Mouse (Mus musculus): Measurements from ENCODE around the gene Snx30. TPM values are rescaled to one million over a fixed set of nuclear protein-coding genes. Genes with fewer than 3 reads are reported as not detected.

The Snx30 gene
- polyA plus RNA-seq, 1 experiment from 2014 or later = 7.1 TPM

DNA sequence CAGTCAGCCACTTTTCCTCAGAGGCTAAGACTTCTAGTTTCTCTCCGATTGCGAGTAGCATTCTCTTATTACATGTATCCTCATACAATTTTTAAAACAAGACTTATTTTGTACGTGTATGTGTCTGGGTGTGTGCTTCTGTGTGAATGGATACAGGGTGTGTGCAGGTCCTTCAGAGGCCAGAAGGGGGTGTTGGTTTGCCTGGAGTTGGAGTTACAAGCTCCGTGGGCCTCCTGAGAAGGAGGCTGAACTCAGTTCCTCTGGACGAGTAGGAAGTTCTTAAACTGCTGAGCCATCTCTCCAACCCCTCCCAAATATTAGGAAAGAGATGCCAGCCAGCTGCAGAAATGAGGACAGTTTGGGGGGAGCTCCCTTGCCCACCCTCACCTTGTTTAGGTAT lies 2.8 kb downstream of the Snx30 start:
- Histone ChIP-seq H3K4me1 (ENCODE audit: control insufficient read depth, insufficient read depth, low read length) (peaks cover 3% of the 10 kb centered on the region; the same call in 1 of the 2 replicates), H3K4me2 (ENCODE audit: low read depth, low read length) (no peak overlapping the region), H3K27ac (replicated peaks; ENCODE audit: low read depth, low read length) (no peak overlapping the region), H3K9ac (replicated peaks; ENCODE audit: low read length) (no peak overlapping the region), H3K4me3 (ENCODE audit: low read depth, low read length) (no peak overlapping the region), H3K36me3 (replicated peaks; ENCODE audit: control insufficient read depth, insufficient read depth, low read depth, low read length) (no peaks in the 10 kb centered on the region), H3K27me3 (ENCODE audit: control insufficient read depth, insufficient read depth, low read length) (no peaks in the 10 kb centered on the region), H3K9me3 (replicated peaks; ENCODE audit: control insufficient read depth, low read length) (no peaks in the 10 kb centered on the region)
- ATAC-seq (replicated peaks; ENCODE audit: insufficient number of reproducible peaks, low FRiP score, low TSS enrichment, low read depth) = no peak
- DNase-seq (ENCODE audit: low spot score) = no peak
- 81% methylated on average over 5 of the region's 5 CpGs for WGBS

DNA sequence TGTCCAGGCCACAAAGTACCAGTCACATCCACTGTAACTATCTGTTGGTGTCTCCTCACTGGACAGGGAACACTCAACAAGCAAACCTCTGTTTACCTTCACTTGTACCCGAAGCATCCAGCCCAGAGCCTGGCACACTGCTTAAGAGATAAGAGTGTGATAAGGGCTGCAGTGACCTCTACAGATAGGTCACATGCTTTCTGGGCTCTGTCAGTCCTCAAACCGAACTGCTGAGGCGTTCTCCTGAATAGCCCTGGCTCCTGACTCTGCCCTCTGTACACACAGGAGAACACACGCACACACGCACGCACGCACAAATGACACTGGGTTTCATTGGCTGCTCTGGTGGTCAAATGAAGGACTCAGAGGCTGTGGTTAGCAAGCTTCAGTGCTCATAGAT lies 8.5 kb downstream of the Snx30 start:
- H3K9ac ChIP-seq (replicated peaks; ENCODE audit: low read length) = no peak overlapping the region
- H3K4me1 ChIP-seq (ENCODE audit: control insufficient read depth, insufficient read depth, low read length) = no peaks in the 10 kb centered on the region
- H3K27me3 ChIP-seq (ENCODE audit: control insufficient read depth, insufficient read depth, low read length) = no peaks in the 10 kb centered on the region
- no peak for ATAC-seq (replicated peaks; ENCODE audit: insufficient number of reproducible peaks, low FRiP score, low TSS enrichment, low read depth)
- no peak for DNase-seq (ENCODE audit: low spot score)
- no peaks in the 10 kb centered on the region for H3K36me3 ChIP-seq (replicated peaks; ENCODE audit: control insufficient read depth, insufficient read depth, low read depth, low read length)
- H3K9me3 ChIP-seq (replicated peaks; ENCODE audit: control insufficient read depth, low read length) = no peaks in the 10 kb centered on the region
- H3K4me2 ChIP-seq (ENCODE audit: low read depth, low read length) = no peak overlapping the region
- 79% methylated on average over 7 of the region's 7 CpGs for WGBS
- no peak overlapping the region for H3K4me3 ChIP-seq (ENCODE audit: low read depth, low read length)
- H3K27ac ChIP-seq (replicated peaks; ENCODE audit: low read depth, low read length) = no peak overlapping the region

DNA sequence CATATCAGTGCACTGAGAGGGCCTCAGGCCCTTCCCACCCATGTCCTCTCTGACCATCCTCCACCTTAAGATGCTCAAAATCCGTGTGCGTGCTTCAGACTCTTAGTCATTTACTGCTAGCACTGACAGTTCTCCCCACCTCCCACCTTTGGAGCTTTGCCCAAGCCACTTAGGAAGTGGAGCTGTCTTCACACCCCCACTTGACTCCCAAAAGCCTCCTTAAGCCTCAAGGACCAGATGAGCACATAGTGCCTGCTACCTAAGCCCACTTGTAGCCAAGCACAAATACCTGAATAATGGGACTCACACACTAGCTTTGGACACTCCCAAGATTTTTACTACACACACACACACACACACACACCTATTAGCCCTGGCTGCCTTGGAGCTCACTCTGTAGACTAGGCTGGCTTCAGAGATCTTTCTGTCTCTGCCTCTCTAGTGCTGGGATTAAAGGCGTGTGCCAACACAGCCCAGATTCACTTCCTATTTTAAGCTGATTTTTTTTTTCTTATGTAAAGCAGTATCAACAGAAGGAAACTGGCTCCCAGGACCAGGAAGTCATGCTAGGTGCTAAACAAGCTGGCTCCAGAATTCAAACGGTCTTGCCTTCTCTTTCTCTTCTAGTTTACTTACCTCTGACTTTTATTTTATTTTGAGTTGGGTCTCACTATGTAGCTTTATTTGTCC lies 9.6 kb downstream of the Snx30 start:
- WGBS = 92% methylated on average over 4 of the region's 4 CpGs
- Histone ChIP-seq H3K4me1 (ENCODE audit: control insufficient read depth, insufficient read depth, low read length) (no peaks in the 10 kb centered on the region), H3K9me3 (replicated peaks; ENCODE audit: control insufficient read depth, low read length) (no peaks in the 10 kb centered on the region), H3K27ac (replicated peaks; ENCODE audit: low read depth, low read length) (no peak overlapping the region), H3K4me2 (ENCODE audit: low read depth, low read length) (no peak overlapping the region), H3K36me3 (replicated peaks; ENCODE audit: control insufficient read depth, insufficient read depth, low read depth, low read length) (no peaks in the 10 kb centered on the region), H3K9ac (replicated peaks; ENCODE audit: low read length) (no peak overlapping the region), H3K27me3 (ENCODE audit: control insufficient read depth, insufficient read depth, low read length) (no peaks in the 10 kb centered on the region), H3K4me3 (ENCODE audit: low read depth, low read length) (no peak overlapping the region)
- no peak for ATAC-seq (replicated peaks; ENCODE audit: insufficient number of reproducible peaks, low FRiP score, low TSS enrichment, low read depth)
- DNase-seq (ENCODE audit: low spot score) = no peak

DNA sequence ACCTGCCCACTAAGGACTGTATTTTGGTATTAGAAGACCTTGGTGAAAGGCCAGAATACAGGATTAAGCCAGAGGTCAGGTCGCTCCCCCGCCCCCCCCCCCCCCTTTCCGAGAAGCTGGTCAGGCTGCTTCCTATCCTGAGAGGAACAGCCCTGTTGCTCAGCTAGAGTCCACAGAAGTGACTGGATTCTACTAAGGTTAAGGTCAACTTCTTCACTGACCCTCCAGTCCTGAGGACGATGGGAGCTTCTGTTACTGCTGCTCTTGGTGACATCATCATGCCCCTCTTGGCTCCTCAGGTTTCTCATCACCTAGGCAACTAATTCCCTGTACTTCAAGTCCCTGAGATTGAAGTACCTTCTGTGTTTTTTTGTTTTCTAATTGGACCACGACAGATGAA lies 10.4 kb downstream of the Snx30 start:
- DNase-seq (ENCODE audit: low spot score) (peak; percentile 21), ATAC-seq (replicated peaks; ENCODE audit: insufficient number of reproducible peaks, low FRiP score, low TSS enrichment, low read depth) (no peak)
- WGBS = 42% methylated on average over 5 of the region's 5 CpGs
- Histone ChIP-seq H3K27me3 (ENCODE audit: control insufficient read depth, insufficient read depth, low read length) (no peaks in the 10 kb centered on the region), H3K4me2 (ENCODE audit: low read depth, low read length) (no peak overlapping the region), H3K36me3 (replicated peaks; ENCODE audit: control insufficient read depth, insufficient read depth, low read depth, low read length) (no peaks in the 10 kb centered on the region), H3K4me3 (ENCODE audit: low read depth, low read length) (no peak overlapping the region), H3K27ac (replicated peaks; ENCODE audit: low read depth, low read length) (no peak overlapping the region), H3K9ac (replicated peaks; ENCODE audit: low read length) (no peak overlapping the region), H3K4me1 (ENCODE audit: control insufficient read depth, insufficient read depth, low read length) (no peaks in the 10 kb centered on the region), H3K9me3 (replicated peaks; ENCODE audit: control insufficient read depth, low read length) (no peaks in the 10 kb centered on the region)

DNA sequence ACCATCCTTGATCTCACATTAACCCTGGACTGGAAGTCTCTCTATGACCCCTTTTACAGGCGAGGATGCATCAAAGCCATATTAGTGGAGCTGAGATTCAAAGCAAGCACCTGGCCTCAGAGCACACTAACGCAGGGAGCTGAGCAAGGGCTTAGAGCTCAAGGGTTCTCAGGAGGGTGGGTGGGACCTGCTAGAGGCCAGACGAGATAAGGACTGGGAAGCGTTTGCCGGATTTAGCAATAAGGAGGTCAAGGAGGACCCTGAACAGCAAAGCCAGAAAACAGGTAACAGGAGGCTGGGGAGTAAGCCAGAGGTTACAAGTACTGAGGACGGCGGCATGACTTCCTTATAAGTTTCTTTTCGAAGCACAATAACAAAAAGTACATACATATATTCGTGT lies 10.8 kb downstream of the Snx30 start:
- H3K27ac ChIP-seq (replicated peaks; ENCODE audit: low read depth, low read length) = no peak overlapping the region
- H3K4me3 ChIP-seq (ENCODE audit: low read depth, low read length) = no peak overlapping the region
- H3K4me1 ChIP-seq (ENCODE audit: control insufficient read depth, insufficient read depth, low read length) = no peaks in the 10 kb centered on the region
- no peak overlapping the region for H3K9ac ChIP-seq (replicated peaks; ENCODE audit: low read length)
- H3K9me3 ChIP-seq (replicated peaks; ENCODE audit: control insufficient read depth, low read length) = no peaks in the 10 kb centered on the region
- H3K4me2 ChIP-seq (ENCODE audit: low read depth, low read length) = no peak overlapping the region
- no peaks in the 10 kb centered on the region for H3K36me3 ChIP-seq (replicated peaks; ENCODE audit: control insufficient read depth, insufficient read depth, low read depth, low read length)
- WGBS = 72% methylated on average over 9 of the region's 9 CpGs
- DNase-seq (ENCODE audit: low spot score) (no peak), ATAC-seq (replicated peaks; ENCODE audit: insufficient number of reproducible peaks, low FRiP score, low TSS enrichment, low read depth) (no peak)
- H3K27me3 ChIP-seq (ENCODE audit: control insufficient read depth, insufficient read depth, low read length) = no peaks in the 10 kb centered on the region

DNA sequence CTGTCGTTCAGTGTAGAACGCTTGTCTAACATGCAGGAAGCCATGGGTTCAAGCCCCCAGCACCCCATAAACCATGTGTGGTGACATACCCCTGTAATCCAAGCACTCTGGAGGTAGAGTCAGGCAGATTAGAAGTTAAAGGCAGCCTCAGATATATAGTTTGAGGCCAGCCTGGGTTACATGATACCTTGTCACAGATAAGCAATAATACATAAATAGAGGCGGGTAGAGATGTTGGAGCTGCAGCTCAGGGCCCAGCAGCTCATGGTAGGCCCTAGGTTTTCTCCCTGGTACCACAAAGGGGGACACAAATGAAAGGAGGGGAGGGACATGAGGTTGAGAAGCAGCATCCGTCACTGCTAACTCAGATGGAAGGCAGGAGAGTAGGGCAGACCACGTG lies 12.2 kb downstream of the Snx30 start:
- no peak overlapping the region for H3K4me3 ChIP-seq (ENCODE audit: low read depth, low read length)
- no peaks in the 10 kb centered on the region for H3K4me1 ChIP-seq (ENCODE audit: control insufficient read depth, insufficient read depth, low read length)
- no peak for ATAC-seq (replicated peaks; ENCODE audit: insufficient number of reproducible peaks, low FRiP score, low TSS enrichment, low read depth)
- H3K9ac ChIP-seq (replicated peaks; ENCODE audit: low read length) = no peak overlapping the region
- no peak overlapping the region for H3K4me2 ChIP-seq (ENCODE audit: low read depth, low read length)
- H3K27me3 ChIP-seq (ENCODE audit: control insufficient read depth, insufficient read depth, low read length) = no peaks in the 10 kb centered on the region
- no peak for DNase-seq (ENCODE audit: low spot score)
- H3K36me3 ChIP-seq (replicated peaks; ENCODE audit: control insufficient read depth, insufficient read depth, low read depth, low read length) = no peaks in the 10 kb centered on the region
- WGBS = 78% methylated on average over 5 of the region's 5 CpGs
- no peak overlapping the region for H3K27ac ChIP-seq (replicated peaks; ENCODE audit: low read depth, low read length)
- no peaks in the 10 kb centered on the region for H3K9me3 ChIP-seq (replicated peaks; ENCODE audit: control insufficient read depth, low read length)

DNA sequence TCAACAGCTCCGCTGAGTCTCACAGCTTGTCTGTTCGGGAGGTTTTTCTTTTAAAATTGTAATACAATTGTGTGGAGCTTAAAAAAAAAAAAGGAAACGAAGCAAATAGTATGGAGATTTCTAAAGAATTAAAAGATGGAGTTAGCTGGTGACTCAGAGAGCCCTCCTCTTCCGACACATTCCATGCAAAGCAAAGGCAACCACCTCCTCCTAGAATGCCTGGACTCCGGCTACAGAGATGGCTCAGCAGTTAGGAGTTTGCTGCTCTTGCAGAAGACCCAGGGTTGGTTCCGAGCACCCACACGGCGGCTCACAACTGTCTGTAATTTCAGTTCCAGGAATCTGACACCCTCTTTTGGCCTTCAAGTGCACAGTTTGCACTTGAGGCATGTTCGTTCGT lies 12.9 kb downstream of the Snx30 start:
- Histone ChIP-seq H3K9ac (replicated peaks; ENCODE audit: low read length) (no peak overlapping the region), H3K27ac (replicated peaks; ENCODE audit: low read depth, low read length) (no peak overlapping the region)
- 84% methylated on average over 10 of the region's 10 CpGs for WGBS

DNA sequence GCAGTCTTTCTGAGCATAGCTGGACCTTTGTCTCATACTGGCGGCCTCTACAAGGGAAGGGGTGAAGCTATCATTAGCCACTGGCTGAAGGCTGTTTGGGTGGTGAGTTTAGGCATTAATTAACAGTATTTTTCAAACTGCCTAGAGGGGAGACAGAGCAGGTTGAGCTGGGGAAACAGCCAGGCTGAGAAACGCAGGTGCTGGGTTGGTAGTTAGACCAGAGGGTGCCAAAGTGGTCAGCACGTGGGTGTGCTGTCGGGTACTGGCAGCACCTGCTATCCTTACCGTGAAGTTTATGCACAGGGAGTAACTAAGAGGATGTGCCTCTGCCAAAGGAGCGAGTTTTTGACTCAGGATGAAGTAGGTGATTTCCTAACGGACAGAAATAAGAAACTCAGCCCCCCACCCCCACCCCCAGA lies 13.4 kb downstream of the Snx30 start:
- Histone ChIP-seq H3K4me3 (ENCODE audit: low read depth, low read length) (no peak overlapping the region), H3K9ac (replicated peaks; ENCODE audit: low read length) (no peak overlapping the region), H3K27me3 (ENCODE audit: control insufficient read depth, insufficient read depth, low read length) (no peaks in the 10 kb centered on the region), H3K4me2 (ENCODE audit: low read depth, low read length) (no peak overlapping the region), H3K36me3 (replicated peaks; ENCODE audit: control insufficient read depth, insufficient read depth, low read depth, low read length) (no peaks in the 10 kb centered on the region), H3K9me3 (replicated peaks; ENCODE audit: control insufficient read depth, low read length) (no peaks in the 10 kb centered on the region), H3K27ac (replicated peaks; ENCODE audit: low read depth, low read length) (no peak overlapping the region), H3K4me1 (ENCODE audit: control insufficient read depth, insufficient read depth, low read length) (no peaks in the 10 kb centered on the region)
- ATAC-seq (replicated peaks; ENCODE audit: insufficient number of reproducible peaks, low FRiP score, low TSS enrichment, low read depth) = peak; percentile 24; the same call in 1 of the 2 replicates
- no peak for DNase-seq (ENCODE audit: low spot score)
- 79% methylated on average over 7 of the region's 7 CpGs for WGBS

More for the DNA sequence above, 12.9 kb downstream of the Snx30 start:
- Histone ChIP-seq H3K4me3 (ENCODE audit: low read depth, low read length) (no peak overlapping the region), H3K4me2 (ENCODE audit: low read depth, low read length) (no peak overlapping the region), H3K27me3 (ENCODE audit: control insufficient read depth, insufficient read depth, low read length) (no peaks in the 10 kb centered on the region), H3K9me3 (replicated peaks; ENCODE audit: control insufficient read depth, low read length) (no peaks in the 10 kb centered on the region), H3K36me3 (replicated peaks; ENCODE audit: control insufficient read depth, insufficient read depth, low read depth, low read length) (no peaks in the 10 kb centered on the region), H3K4me1 (ENCODE audit: control insufficient read depth, insufficient read depth, low read length) (no peaks in the 10 kb centered on the region)
- ATAC-seq (replicated peaks; ENCODE audit: insufficient number of reproducible peaks, low FRiP score, low TSS enrichment, low read depth) (no peak), DNase-seq (ENCODE audit: low spot score) (no peak)

All from embryonic facial prominence, embryonic 11.5 days (tissue).